Mouse (Mus musculus): ENCODE results near the gene Mtf2.

DNA sequence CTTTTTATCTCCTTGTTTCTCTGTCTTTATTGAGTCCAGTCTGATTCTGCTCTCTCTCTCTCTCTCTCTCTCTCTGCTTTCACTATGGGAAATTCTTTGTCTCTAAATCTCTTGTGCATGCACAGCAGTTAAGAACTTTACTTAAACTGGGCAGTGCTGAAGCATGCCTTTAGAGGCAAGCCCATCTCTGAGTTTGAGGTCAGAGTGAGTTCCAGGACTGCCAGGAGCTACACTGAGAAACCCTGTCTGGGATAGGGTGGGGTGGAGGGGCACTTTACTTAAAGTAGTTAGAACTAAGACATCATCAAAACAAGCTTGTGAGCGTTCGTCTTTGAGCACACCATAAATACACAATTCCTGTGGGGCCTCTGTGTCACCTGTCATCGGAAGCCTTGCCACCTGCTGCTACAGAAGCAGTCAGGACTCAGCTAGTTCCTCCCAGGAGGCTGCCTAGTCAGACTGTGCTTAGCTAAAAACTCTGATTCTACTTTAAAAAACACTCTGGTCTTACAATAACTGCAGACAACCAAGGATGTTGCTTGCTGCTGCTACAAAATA is 15.7 kb upstream of the Mtf2 start:
- TF ChIP-seq CTCF (IDR thresholded peaks at IDR 0.05; ENCODE audit: extremely low read depth, insufficient read depth, insufficient read length, insufficient replicate concordance): no peak
- TF ChIP-seq POLR2A (IDR thresholded peaks at IDR 0.05; ENCODE audit: low read depth, low read length): no peak
